Comparison of ENCODE assay signal across 20 mouse cellular contexts in the genomic region with DNA sequence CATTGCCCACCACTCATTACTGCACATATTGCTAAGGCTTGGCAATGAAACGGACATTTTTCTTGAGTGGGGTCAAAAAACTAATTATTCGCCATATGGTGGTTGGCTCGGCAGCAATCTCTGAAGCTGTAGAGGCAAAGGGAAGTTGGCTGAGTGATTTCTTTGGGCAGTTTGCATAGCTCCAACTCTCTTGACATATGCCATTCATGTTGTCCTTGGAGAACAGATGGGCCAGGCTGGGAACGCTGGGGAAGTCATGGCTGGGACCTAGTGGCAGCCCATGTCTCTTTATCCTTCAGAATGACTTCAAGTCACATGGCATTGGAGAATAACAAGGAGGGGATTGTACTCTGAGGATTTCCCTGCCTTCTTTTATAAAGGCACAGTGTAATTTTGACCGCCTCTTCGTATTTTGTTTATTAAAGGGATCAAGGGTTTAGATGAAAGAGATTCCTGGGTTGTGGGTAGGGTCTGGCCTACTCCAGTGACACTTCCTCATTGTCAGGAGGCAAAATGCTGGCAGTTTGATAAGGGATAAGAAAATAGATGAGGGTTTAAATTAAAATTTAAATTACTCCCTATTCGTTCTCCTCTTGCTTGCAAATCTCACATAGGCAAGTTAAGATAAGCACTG.
A peak's percentile ranks its signal among the peaks of the same experiment; 100 is the strongest.
DNase-seq lines count a peak whose midpoint lies in the region; ATAC-seq lines count a peak whose summit lies in the region.
"Had no signal": no experiment of that assay in that cellular context is flagged by ENCODE, and none has a peak within 500 bp of the region (broad histone marks: within the 10 kb centered on the region; RNA-seq: fewer than 3 reads in every experiment).

No protein-coding gene starts in this region.

- no peak overlapping the region for H3K4me3 ChIP-seq in neural tube, embryonic 11.5 days (ENCODE audit: low read depth, low read length)
- no peak overlapping the region for H3K4me3 ChIP-seq in hindbrain, embryonic 14.5 days (replicated peaks; ENCODE audit: low read length)
- no peak overlapping the region for H3K4me3 ChIP-seq in midbrain, embryonic 16.5 days (ENCODE audit: low read depth, low read length)
- H3K4me3 ChIP-seq: erythroblast, embryonic 14.5 days had no signal

- H3K27ac ChIP-seq in neural tube, embryonic 11.5 days (ENCODE audit: low read depth, low read length): no peak overlapping the region
- no peak overlapping the region for H3K27ac ChIP-seq in hindbrain, embryonic 14.5 days
- no peak overlapping the region for H3K27ac ChIP-seq in midbrain, embryonic 16.5 days (ENCODE audit: low read length)

- H3K36me3 ChIP-seq in neural tube, embryonic 11.5 days (ENCODE audit: control insufficient read depth, insufficient read depth, low read length): no peaks in the 10 kb centered on the region
- H3K36me3 ChIP-seq in hindbrain, embryonic 14.5 days (replicated peaks; ENCODE audit: control insufficient read depth, insufficient read depth): no peaks in the 10 kb centered on the region
- H3K36me3 ChIP-seq in midbrain, embryonic 16.5 days (ENCODE audit: control insufficient read depth, insufficient read depth, low read length): no peaks in the 10 kb centered on the region

- 67% methylated on average over 7 of the region's 7 CpGs for WGBS in neural tube, embryonic 11.5 days
- 46% methylated on average over 7 of the region's 7 CpGs for WGBS in hindbrain, embryonic 14.5 days
- 41% methylated on average over 7 of the region's 7 CpGs for WGBS in midbrain, embryonic 16.5 days

- H3K9ac ChIP-seq in neural tube, embryonic 11.5 days (ENCODE audit: low read length): no peak overlapping the region
- no peak overlapping the region for H3K9ac ChIP-seq in hindbrain, embryonic 14.5 days
- H3K9ac ChIP-seq in midbrain, embryonic 16.5 days (ENCODE audit: low read depth, low read length): no peak overlapping the region
- H3K9ac ChIP-seq: lung, embryonic 14.5 days had no signal

- no peak overlapping the region for H3K4me2 ChIP-seq in neural tube, embryonic 11.5 days (ENCODE audit: low read depth)
- no peak overlapping the region for H3K4me2 ChIP-seq in hindbrain, embryonic 14.5 days (replicated peaks)
- no peak overlapping the region for H3K4me2 ChIP-seq in midbrain, embryonic 16.5 days (ENCODE audit: low read length)
- H3K4me2 ChIP-seq: liver, embryonic 11.5 days; lung, embryonic 14.5 days had no signal

- DNase-seq in embryo, embryonic 10 days (ENCODE audit: low spot score): peak; percentile 9
- DNase-seq in embryo, embryonic 9.5 days (ENCODE audit: extremely low spot score): no peak
- peak; percentile 18 for DNase-seq in neural tube, embryonic 11.5 days (ENCODE audit: low spot score)
- DNase-seq in neural tube, embryonic 10.5 days (ENCODE audit: extremely low spot score, low spot score): no peak
- no peak for DNase-seq in hindbrain, embryonic 14.5 days (ENCODE audit: low spot score)
- no peak for DNase-seq in liver
- no peak for DNase-seq in frontal cortex, postnatal 36 days (ENCODE audit: low spot score in 2 of 2)
- DNase-seq: adrenal gland, adult 2 months; cerebellum, adult 18-20 months; heart, adult 11 months; heart, postnatal 4 days; layer of hippocampus, postnatal 36 days; lung, embryonic 14.5 days; lung, postnatal 4 days; thymus, postnatal 36 days had no signal

- ATAC-seq in neural tube, embryonic 11.5 days (ENCODE audit: insufficient read depth, low FRiP score, low TSS enrichment): no peak
- ATAC-seq in hindbrain, embryonic 14.5 days (ENCODE audit: low FRiP score): peak; percentile 53; the same call in 1 of the 2 replicates
- ATAC-seq in midbrain, embryonic 16.5 days: peak; percentile 51; the same call in 1 of the 2 replicates
- ATAC-seq: intestine, postnatal 0 days had no signal

- H3K4me1 ChIP-seq in neural tube, embryonic 11.5 days (ENCODE audit: control insufficient read depth, insufficient read depth, low read length): no peaks in the 10 kb centered on the region
- no peaks in the 10 kb centered on the region for H3K4me1 ChIP-seq in hindbrain, embryonic 14.5 days (replicated peaks; ENCODE audit: control insufficient read depth, insufficient read depth, low read length)
- H3K4me1 ChIP-seq in midbrain, embryonic 16.5 days (ENCODE audit: control insufficient read depth, insufficient read depth, low read length): no peaks in the 10 kb centered on the region

- H3K27me3 ChIP-seq in neural tube, embryonic 11.5 days (ENCODE audit: control insufficient read depth, insufficient read depth, low read length): no peaks in the 10 kb centered on the region
- H3K27me3 ChIP-seq in hindbrain, embryonic 14.5 days (ENCODE audit: control insufficient read depth, insufficient read depth, low read length): no peaks in the 10 kb centered on the region
- H3K27me3 ChIP-seq in midbrain, embryonic 16.5 days (ENCODE audit: control insufficient read depth, insufficient read depth, low read depth, low read length): no peaks in the 10 kb centered on the region
- H3K27me3 ChIP-seq: CH12.LX had no signal

- H3K9me3 ChIP-seq in neural tube, embryonic 11.5 days (ENCODE audit: control insufficient read depth, low read length): no peaks in the 10 kb centered on the region
- H3K9me3 ChIP-seq in hindbrain, embryonic 14.5 days (ENCODE audit: control insufficient read depth, low read length): no peaks in the 10 kb centered on the region
- no peaks in the 10 kb centered on the region for H3K9me3 ChIP-seq in midbrain, embryonic 16.5 days (replicated peaks; ENCODE audit: control insufficient read depth, low read length, poor library complexity, severe bottlenecking)

Comparison
In these comparisons a context has a peak if more than half of its experiments do, and no peak if none do; other contexts are left out.
1. DNase-seq: peak in embryo, embryonic 10 days (single experiment) and neural tube, embryonic 11.5 days (single experiment); none in embryo, embryonic 9.5 days (single experiment), neural tube, embryonic 10.5 days (single experiment), hindbrain, embryonic 14.5 days (single experiment), liver (single experiment) and frontal cortex, postnatal 36 days (0 of 2).